Mouse (Mus musculus) ovary, postnatal 10 days (tissue): ENCODE data around the gene Gm10300.

Source experiments
- DNase-seq: peaks from one replicate; pipeline ENCODE4 v3.0.0; 2022; ENCODE audit warnings: low spot score

Gene Gm10300

GRCm38 (mm10) chr4:132074077-132074932 lies at the start of gene Gm10300:
Gene Gm10300, plus strand, starts transcription at chr4:132074697.
- peak; percentile 21 for DNase-seq

DNA sequence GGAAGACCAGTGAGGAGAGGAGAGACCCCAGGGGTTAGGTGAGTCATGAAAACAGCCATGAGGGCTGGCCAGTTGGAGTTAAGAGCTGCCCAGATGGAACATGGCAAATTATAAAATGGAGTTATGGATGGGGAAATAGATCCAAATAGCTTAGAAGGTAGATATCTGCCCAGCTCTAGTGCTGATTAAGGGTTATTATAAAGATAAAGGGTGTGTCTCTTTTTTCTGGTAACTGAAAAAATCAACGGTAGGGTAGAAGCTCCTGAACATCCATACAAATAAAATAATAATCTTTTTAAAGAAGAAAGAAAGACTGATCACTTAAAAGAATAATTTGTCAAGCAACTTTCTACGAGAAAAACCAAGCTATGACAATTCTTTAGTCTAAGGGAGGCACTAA lies 49.2 kb upstream of the Gm10300 start:
- DNase-seq: no peak

DNA sequence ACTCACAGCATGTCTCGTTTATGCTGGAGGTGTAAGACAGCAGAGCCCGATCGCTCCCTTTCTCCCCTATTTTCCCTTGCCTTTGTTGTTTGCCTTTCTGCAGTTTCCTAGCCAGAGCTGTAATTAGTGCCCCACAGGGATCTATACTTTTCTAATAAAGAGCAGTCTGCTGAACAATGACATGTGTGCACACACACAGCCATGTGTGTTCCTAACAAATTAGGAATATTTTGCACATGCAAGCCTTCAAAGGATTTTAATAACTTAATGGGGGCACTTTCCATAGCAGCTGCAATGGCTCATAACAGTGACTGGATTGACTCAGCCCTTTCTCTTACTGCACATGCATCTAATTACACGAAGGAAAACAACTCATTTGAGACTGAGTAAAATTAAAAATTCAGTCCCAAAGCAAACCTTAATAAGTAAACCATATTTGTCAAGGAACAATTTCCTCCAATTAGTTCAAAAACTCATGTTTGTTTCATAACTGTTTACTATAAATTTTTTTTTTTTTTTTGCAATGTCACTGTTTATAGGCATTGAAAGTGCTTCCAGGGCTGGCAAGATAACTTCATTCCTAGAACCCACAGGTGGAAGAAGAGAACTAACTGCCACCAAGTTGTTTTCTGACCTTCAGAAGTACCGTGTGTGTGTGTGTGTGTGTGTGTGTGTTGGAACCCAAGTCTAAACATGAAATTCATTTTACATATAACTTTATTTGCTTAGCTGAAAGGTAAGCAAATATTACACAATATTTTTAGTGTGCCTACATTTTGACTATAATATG lies 48.6 kb upstream of the Gm10300 start:
- DNase-seq: no peak

- DNase-seq: no peak
Measured at GRCm38 (mm10) chr4:132027167-132027566, 47.3 kb upstream of the Gm10300 start.

DNA sequence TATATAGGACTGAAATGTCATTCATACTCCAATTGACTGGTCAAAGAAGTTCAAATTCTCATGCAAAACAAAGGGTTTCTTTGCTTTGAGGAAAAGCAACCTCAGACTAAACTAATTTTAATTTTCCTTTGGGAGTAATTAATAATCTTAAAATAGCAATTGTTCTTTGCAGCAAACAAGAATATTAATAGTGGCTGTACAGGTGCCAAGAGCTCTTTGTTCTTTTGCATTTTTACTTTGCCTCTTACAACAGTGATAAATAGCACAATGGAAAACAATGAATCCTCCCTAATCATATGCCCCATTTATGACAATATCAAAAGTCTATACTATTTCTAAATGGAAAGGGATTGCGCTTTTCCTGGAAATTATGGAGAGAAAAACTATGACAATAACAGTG lies 46.7 kb upstream of the Gm10300 start:
- no peak for DNase-seq

DNA sequence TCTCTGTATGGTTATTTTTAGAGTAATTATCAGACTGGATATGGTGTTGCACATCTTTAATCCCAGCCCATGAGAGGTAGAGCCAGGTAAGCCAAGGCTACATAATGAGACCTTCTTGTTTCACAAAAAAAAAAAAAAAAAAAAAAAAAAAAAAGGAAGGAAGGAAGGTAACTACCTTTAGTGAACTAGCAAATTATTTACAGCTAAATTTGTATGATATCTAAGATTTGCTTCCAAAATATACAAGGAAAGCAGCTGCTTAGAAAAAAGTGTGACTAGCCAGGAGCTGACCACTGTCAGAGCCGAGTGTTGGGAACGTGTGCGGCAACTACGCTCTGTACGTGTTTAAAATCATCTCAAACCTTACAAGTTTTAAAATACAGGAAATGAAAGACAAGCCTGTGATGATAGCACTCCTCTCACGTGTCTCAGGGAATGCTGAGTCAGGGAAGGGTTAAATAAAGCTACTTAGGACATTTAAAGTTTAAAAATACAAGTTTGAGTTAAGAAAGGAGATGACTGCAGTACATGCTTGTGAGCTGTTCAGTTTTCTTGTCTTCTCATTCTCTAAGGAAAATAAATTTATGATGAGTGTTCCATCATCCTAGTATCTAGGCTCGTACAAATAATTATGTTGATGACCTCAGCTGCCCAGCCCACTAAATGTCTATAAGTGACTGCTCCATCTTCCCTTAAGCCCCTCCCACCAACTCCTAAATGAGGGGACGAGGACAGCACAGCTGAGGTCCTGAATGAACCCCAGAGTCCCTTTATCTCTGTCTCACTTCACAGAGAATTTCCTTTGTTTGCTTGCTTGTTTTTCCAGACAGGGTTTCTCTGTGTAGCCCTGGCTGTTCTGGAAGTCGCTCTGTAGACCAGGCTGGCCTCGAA lies 44.4 kb upstream of the Gm10300 start:
- DNase-seq: no peak

GRCm38 (mm10) chr4:132033183-132033582 lies 41.3 kb upstream of the Gm10300 start:
- no peak for DNase-seq

- DNase-seq: no peak
Measured at GRCm38 (mm10) chr4:132034242-132034641, 40.3 kb upstream of the Gm10300 start.

DNA sequence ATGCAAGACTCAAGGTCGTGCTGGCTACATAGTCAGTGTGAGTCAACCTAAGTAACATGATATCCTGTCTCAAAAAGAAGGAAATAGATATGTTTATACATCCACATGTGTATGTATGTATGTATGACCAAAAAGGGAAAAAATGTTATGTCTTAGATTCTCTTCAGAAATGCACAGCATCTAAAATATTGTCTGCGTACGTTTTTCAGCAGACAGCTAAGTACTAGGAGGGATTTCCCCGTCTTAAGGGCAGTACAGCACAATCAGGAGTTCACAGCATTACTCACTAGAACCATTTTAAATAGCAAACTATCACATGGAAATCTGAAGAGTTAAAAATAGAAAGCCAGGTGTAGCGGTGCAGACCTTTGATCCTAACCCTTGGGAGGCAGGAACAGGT lies 37.4 kb upstream of the Gm10300 start:
- no peak for DNase-seq

GRCm38 (mm10) chr4:132037991-132038390 lies 36.5 kb upstream of the Gm10300 start:
- no peak for DNase-seq

DNA sequence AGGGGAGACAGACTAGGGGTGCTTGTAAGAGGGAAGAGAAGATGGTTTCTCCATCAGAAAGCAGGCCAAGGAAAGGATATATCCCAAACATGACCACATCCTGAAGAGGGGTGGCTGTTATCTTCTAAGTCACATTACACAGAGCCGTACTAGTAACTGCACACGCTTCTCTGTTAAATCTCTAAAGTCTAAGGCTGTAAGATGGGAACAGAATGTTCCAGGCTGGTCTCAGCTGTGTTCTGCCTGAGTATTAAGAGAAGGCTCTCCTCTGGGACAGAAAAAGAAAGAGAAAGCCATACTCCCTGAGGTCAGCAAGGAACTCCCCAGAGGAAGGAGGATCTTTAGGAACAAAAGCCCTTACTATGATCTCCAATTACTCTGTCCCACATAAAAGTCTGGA lies 35.7 kb upstream of the Gm10300 start:
- DNase-seq: no peak

GRCm38 (mm10) chr4:132039521-132039920 lies 35.0 kb upstream of the Gm10300 start:
- no peak for DNase-seq

DNA sequence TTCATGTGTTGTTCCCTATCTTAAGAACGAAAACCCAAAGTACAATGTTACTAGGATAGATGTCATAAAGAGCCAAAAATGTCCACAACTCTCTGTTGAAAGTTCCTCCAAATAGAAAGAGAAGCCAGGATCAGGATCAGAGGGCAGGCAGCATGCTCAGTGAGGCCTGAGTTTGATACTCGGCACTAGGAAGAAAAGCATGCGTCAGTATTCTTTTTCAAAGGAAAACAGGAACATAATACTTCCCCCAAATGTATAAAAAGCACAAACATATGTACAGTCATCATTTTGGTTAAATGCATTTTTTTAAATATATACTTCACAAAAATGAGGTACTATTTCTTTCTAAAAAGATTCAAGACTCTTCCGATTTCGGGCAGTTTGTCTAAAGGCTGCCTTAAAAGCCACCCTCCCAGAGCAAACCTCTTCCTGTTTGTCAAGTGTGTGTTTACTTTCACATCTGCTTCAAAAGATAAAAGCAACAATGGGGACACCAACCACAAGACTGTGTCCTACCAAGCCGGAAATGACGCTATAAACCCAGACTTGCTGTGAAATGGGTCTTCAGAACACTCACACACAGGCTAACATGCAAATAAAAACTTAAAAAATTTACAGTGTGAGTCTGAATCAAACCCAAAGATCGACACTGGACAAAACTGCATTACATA lies 34.4 kb upstream of the Gm10300 start:
- DNase-seq: no peak

- DNase-seq: no peak
Measured at GRCm38 (mm10) chr4:132041471-132042332, 32.8 kb upstream of the Gm10300 start.

- DNase-seq: no peak
Measured at GRCm38 (mm10) chr4:132043726-132044125, 30.8 kb upstream of the Gm10300 start.

DNA sequence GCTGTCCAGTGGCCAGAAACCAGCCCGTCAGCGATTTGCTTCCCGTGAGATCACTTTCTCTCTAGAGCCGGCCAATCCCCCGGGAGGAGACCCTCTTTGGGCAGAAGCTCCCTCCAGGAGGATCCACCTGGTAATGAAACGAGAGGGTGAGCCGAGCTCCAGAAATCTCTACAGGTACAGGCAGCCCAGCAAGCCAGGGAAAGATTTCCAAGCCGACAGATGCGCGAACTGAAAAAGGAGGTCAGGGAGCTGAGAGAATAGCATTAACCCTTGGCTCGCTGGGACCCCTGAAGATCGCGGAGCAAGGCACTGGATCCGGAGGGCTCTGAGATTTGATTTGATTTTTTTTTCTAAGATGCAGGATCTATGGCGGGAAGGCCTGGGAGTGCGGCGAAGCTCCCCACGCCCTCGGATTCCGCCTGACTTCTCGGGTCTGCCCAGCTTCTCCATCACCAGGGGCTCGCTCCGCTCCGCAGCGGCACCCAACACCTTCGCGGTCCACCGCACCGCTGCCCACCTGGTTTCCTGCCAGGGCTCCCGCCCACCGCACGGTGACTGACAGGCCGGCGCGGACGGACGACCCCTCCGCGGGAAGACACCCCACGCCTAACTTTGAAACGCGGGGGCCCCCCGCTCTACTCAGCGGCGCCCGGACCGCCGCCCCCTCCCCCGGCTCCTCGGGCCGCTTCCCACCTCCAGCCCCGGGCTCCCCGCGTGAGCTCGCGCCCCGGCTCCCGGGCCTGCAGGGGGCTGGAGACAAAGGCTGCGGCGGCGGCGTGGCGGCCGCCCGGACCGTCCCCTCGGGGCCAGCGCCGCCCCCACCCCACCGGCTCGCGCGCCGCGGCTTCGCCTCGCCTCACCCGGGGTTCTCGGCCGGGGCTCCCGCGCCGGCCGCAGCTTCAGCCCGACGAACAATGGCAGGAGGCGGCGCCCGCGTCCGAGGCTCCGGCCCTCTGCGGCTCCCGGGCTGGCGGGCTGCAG lies 26.2 kb upstream of the Gm10300 start:
- peak; percentile 17 for DNase-seq

- peak; percentile 68 for DNase-seq
Measured at GRCm38 (mm10) chr4:132048995-132049404, 25.5 kb upstream of the Gm10300 start.

DNA sequence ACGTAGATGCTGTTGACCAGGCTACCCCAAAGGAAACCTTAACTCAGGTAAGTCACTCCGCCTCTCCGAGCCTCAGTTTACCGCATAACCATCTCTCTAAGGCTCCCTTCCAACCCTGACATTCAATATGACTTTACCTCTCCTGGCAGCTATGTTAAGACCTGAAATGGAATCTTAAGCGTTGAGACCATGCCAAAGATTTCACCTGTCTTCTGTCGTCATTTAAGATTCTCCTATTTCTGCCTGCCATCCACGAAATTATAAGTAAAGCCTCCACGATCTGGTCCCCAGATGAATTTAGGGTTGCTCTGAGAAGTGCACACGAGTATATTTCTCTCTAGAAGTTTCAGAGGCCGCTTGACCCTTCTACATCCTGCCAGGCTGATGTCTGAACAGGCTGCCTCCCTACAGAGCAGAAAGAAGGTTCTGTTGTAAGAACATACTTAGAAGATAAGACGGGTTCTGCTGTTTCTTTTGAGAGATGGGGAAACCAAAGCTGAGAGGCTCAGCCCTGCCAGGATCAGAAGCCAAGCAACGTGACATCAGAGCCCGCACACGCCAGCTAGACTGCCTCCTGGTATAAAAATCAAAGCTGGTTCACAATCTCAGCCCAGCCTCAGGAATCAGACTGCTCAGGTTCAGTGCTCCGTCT lies 24.8 kb upstream of the Gm10300 start:
- DNase-seq: no peak
